Mouse (Mus musculus) cerebral cortex, adult 2 months (tissue): Measurements from ENCODE around the gene Rhobtb1.

ENCODE experiments used
- WGBS: fragments of 180-500 bp; shearing (Covaris S2); methylation state at CpG from one replicate; pipeline ENCODE4 v1.1.7; 2018; 5-methylcytosine and 5-hydroxymethylcytosine counted together

The Rhobtb1 gene

DNA sequence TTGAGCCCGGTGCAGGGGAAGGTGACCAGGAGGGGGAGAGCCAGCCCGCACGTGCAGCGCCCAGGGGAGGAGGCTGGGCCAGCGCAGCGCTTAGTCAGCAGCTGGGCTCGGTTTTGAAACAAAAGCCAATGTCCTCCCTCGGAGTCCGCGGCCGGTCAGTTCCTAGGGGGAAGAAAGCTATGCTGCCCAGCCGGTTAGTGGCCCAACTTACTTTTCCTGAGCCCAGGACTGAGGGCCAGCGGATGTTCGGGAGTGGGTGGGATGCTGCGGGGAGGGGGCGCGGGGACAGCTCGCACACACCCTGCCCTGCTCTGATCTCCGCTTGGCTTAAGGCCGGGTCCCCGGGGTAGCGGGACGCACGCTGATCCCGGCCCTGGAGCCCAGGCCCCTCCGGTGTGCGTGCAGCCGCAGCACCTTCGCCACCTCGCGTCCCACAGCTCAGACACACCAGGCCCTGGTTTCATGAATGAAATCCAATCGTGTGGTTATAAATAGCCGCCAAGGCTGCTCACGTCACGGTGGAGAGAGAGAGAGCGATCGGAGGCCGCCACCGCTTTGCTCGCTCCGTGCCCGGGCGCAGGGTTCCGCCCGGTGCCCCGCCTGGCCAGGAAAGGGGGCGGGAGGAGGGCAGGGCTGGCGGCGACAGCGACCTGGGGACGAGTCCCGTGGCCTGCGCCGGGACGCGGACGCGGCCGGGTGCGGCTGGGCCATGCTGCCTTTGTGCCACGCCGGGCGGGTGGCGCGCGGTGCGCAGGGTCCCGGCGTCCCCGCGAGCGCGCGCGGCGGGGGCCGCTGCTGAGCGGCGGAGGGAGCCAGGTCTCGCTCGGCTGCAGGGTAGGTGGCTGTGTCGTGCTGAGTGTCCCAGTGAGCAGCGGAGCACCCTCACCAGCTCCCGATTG, 61.6 kb downstream of the Rhobtb1 start, which contains the start of gene A930033H14Rik:
Gene A930033H14Rik (minus strand): TSS at position 557 of the 899 bp plus-strand sequence.
- under 1% methylated on average over 84 of the region's 84 CpGs for WGBS

DNA sequence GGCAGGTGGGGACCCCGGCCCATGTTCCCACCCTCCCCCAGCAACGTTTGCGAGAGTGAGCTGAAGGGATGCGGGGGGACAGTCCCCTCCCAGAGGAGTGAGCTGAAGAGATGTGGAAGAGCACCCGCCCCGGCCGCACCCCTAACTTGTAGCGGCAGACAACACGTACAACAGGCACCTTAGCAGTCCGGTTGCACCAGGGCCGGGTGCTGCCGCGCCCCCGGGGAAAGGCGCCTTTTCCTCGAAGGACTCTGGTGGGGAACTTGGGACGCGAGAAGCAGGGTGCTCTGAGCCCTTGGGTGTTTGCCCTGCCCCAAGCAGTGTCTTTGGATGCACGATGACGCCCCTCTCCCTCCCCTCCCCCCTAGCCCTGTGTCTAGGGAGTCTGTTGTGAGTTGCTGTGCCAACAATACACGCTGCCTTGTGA, 62.2 kb downstream of the Rhobtb1 start:
- under 1% methylated on average over 21 of the region's 21 CpGs for WGBS

DNA sequence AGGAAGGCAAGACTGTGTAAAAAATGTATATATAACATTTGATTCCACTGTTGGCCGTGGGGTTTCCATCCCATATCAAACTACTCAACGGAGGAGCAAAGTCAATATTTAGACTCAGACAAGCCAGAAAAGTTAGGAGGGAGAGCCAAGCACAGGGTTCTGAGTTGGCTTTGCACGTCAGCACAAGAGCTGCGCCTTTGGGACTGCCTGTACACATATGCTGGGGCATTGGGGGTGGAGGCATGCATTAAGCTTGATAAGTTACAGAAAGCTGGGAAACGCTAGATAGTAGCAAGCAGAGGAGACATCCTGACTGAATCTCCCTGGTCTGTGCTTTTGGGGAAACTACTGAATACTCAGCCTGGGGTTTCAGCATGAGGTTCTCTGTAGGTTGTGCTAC, 62.8 kb downstream of the Rhobtb1 start:
- 21% methylated on average over 5 of the region's 5 CpGs for WGBS

DNA sequence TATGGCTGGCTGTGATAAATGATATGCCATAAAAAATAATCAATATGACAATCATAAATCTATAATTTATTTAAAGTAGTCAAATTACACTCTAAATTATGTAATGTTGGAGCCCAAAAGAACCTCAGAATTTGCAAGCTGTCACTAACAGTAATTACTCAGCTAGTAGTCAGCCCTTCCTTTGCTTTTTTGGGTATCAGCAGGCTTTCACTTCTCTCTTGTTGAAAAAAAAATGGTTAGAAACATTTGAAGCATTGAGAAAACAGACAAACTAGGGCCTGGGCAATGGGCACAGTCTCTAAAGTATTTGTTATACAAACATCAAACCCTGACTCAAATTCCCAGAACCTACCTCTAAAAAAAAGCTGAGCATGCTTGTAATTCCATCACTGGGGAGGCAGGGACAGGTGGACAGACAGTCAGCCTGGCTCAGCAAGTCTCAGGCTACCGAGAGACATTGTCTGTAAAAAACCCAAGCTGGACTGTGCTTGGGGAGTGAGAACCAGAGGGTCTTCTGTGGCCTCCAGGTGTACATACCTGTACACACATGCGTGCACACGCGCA, 66.0 kb downstream of the Rhobtb1 start:
- WGBS = 91% methylated on average over 4 of the region's 4 CpGs

DNA sequence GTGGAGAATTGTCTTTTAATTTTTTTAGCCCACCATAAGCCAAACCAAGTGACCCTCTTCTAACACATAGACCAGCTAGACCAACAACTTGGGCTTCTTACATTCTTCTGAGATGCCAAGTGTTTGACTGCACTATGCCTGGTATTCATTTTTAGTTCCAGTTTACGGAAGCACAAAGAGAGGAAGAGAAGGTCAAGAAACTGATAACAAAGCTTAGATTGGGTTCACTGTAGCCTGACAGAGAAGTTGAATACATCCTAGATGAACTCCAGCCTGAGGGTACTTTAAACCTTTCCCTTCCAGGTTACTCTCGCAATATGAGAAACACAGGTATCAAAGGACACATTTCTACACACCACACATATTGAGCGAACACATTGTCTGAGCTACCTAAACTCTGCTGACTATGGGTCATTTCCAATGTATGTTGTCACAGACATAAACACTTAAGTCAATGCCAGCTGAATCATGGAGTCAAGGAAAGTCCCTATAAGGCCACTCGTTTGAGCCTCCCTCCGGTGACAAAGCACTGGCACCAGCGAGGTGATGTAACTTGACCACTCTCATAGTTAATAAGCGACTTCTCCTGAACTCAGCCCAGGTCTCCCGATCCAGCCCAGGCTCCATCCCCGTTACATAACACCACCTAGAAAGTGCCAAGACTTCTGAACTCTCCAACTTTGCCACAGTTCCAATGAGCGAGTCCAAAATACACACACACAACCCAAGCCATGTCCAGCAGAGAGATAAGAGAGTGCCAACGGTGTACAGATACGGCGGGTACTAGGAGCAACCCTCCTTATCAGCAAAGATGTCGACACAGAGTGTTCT, 67.4 kb downstream of the Rhobtb1 start:
- WGBS = 90% methylated on average over 14 of the region's 14 CpGs

DNA sequence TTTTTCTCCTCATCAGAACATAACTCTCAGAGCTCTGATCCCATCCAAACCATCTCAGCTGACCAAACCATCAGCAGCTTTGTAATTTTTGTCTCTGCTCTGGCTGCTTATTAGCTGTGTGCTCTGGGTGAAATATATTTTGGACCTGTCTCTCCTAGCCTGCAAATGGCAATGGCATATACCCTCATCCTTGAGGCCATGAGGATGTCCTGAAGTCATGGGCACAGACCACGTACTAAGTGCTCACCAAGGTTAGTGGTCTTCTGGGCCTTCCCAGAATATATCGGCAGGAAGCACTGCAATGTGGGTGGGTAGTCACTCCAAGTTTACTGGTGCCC, 68.0 kb downstream of the Rhobtb1 start:
- 73% methylated on average over 2 of the region's 2 CpGs for WGBS

DNA sequence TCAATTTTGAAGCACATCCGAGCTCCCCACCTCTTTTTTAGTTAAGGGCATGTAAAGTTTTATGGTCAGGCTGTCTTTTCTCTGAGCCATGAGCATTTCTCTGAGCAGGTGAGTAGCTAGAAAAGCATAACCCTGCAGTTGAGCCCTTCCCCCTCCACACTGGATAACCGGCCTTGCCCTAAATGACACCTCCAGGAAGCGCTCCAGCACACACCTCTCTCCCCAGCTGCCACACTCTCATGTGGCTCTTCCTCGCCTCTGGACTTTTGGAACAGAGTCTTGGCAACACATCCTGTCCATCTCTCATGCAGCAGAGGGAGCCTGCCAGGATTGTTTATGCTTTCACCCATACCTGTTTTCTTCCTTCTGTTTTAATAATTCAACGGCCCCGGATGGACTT, 69.1 kb downstream of the Rhobtb1 start:
- WGBS = 80% methylated on average over 6 of the region's 6 CpGs

DNA sequence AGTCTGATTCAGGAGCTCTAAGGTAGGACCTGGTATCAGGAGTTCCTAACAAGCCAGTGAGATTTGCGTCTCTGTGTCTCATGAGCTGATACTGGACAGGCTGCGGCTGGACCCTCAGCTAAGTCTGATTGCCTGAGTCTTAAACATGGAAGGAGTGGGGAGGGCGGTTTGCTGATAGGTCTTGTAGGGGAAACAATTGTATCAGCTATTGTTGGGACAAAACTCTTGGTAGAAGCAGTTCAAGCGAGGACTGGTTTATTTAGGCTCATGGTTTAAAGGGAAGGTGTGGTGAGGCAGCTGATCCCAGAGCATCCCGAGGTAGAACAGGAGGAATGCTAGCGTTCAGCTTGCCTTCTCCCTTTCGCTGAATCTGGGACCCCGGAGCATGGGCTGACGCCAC, 69.9 kb downstream of the Rhobtb1 start:
- 77% methylated on average over 9 of the region's 9 CpGs for WGBS

DNA sequence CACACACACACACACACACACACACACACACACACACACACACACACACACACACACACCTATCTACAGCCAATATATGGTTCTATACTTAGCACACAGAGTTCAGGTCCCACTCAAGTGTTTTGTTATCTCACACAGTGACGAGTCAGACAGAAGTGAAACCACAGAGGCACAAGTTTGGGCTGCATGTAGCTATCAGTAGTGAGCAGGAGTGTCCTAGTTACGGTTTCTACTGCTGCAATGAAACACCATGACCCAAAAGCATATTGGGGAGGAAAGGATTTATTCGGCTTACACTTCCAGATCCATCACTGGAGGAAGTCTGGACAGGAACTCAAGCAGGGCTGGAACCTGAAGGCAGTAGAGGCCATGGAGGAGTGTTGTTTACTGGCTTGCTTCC, 70.7 kb downstream of the Rhobtb1 start:
- 72% methylated on average over 3 of the region's 3 CpGs for WGBS

DNA sequence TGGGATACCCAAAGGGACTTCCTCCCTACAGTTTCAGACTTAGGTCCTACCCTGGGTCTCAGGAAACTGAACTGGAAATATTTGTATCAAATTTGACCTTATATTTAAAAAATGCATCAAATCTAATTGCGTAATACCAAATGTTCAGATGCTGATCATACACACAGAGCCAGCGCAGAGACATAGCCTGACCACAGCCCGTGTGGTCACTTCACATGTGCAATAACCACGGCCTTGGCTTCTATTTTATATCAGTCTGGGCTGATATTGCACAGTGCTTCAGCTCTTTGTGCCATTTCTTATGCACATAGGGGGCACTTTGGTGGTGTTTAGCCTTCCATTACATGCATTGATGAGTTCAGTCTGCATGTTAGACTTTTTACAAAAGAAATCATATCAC, 72.0 kb downstream of the Rhobtb1 start:
- 95% methylated on average over 4 of the region's 4 CpGs for WGBS

DNA sequence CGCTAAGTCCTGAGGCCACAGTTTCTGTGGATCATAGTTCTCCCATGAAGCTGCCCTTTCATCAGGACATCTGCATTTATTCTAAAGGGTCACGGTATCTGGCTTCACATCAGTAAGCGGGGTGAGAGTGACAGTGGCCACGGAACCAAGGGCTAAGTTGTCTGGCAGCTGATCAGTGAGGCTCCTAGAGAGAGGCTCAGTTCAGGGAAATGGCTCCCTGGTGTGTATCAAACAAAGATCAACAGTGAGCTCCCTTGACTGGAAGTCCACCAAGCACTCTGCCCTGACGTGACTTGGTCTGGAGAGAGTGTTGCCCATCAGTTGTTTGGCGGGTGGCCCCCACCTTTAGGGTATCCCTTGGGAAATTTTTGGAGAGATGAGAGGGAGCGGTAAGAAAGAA, 73.0 kb downstream of the Rhobtb1 start:
- WGBS = 52% methylated on average over 7 of the region's 7 CpGs

DNA sequence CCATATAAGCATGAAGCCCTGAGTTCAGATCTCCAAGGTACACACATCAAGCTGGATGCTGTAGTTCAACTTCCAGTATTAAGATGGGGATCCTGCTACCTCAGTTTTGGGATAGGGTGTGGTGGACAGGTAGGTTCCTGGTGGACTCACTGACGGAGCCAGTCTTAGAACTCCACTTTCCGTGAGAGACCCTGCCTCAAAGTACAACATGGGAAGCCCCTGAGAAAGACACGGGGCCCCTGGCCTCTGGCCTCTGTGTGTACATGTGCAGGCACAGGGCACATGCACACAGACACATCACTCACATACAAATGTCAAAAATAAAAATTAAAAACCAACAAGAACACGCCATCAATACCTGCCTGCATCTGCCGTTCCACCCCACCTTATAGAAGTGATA, 74.2 kb downstream of the Rhobtb1 start:
- WGBS = 96% methylated on average over 5 of the region's 5 CpGs

DNA sequence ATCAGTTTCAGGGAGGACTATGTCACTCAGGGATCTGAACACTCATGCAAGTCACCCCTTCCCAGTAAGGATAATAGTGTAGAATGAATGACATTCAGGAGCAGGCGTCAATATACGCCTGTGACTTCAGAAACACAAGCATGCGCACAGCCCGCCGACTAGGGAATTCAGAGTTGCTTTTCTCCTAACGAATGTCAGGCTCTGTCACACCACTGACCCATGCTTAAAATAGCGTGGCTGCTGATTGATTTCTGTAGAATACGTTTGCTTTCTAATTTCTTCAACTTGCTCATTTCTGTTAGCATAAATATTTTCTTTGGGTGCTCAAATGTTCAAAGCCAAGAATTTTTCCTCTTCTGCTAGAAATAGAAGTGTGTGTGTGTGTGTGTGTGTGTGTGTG, 74.7 kb downstream of the Rhobtb1 start:
- WGBS = 76% methylated on average over 8 of the region's 8 CpGs

DNA sequence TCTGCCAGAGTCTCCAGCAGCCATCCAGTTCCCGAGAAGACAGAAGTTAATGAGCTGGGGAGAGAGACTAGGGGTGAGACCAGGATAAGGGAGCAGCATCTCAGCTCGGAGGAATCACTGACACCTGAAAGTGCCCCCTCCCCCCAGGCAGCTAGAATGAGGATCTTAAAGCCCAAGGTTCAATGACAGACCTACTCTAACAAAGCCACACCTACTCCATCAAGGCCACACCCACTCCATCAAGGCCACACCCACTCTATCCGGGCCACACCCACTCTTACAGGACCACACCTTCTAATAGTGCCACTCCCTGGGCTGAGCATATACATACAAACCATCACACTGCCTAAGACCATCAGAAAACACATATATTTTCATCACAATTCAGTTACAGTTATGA, 86.0 kb downstream of the Rhobtb1 start:
- 60% methylated on average over 3 of the region's 3 CpGs for WGBS

DNA sequence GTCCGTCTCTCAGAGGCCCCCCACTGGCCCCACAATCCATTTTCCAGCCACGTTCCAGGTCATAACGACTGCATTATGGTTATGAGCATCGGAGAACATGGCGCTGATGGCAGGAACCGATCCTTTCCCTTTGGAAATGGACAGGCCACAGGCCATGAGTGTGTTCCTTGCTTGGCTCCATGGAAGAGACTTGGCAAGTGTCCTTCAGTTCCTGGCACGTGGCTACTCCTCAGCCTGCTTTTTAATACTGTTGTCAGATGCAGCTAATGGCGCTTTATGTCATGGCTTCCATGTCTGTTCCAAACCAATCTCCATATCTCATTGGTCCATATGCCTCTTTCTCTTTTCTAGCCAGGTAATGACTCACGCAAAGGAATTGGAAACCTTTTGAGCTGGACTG, 86.5 kb downstream of the Rhobtb1 start:
- WGBS = 89% methylated on average over 9 of the region's 9 CpGs

DNA sequence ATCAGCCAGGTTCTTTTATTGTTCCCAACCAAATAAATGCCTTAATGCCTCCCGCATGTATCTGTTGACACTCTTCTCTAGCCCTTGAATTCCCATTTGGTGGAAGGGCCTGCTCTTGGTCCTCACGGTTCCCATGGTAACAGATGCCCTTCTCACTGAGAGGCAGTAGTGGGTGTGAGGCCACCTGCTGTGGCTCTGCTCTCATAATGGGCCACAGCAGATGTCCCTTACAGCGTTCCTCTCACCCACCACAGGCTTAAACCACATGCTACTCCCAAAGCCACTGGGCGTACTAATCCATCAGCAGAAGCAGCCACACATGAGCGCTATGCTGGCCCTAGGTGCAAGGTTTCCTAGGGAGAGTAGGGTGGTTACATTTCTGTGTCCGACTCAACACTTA, 87.1 kb downstream of the Rhobtb1 start:
- 72% methylated on average over 6 of the region's 6 CpGs for WGBS

DNA sequence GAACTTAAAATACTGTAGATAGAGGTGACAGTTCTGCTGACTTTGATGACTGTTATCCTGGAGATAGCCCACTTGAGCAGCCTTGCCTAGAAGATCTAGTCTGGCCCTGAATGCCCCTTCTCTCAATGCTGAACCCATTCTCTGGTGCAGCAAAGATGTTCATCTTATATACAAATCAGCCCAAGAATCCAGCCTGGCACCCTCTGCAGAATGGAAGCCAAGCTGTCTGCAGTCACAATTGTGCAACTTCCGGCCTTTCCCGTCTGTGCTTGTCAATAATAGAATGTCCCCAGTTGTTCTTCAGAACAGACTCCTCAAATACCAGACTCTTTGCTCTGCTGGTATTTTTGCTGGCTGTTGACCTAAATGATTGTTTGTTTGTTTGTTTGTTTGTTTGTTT, 89.3 kb downstream of the Rhobtb1 start:
- WGBS = 49% methylated on average over 2 of the region's 2 CpGs

DNA sequence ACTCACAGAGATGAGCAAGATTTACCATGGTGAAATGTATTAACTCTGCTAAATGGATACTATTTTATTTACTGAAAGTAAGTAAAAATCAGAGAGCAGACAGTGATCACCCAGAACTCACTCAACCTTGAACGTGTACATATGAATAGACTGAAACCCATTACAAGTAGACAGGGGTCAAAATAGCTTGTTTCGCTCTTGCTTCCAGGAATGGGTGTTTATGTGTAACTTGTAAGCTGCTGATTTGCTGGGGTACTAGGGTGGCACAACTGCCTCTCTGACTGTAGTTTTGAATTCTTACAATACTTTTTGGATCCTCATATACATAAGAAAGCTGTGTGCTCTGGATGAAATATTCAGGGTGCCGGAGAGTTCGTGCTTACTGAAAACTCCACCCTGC, 93.9 kb downstream of the Rhobtb1 start:
- 87% methylated on average over 4 of the region's 4 CpGs for WGBS

DNA sequence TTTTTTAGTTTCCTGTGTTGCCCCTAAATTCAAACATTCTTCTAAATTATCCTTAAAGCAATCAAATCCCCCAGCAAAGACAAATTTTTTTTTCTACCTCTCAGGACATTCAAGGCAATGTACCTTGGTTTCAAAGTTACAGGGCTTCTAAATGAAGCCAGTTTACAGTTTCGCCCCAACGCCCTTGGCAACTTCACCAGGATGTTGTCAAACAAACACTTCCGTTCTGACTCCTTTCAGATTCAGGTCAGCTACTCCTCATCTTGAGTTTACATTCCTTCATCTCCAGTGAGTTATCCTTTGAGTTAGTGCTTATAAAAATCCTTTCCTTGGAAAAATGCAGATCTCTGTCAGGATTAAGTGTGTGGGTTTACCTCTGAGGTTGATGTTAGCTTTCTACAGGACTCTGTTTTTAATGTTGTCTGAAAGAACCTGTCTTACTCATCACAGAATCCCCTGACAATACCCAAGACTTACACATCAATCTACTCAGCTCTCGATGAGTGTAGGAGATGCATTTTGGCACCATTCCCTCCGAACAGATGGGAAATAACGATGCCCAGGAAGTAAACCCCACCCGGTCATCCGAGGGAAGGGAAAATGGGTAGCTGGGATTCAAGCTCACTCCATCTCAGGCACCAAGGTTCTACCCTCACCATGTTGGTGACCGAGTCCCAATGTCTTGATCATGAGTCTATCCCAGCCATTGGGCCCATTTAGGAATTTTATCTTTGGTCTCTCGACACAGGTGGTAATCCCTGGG, 94.9 kb downstream of the Rhobtb1 start:
- 71% methylated on average over 10 of the region's 10 CpGs for WGBS

DNA sequence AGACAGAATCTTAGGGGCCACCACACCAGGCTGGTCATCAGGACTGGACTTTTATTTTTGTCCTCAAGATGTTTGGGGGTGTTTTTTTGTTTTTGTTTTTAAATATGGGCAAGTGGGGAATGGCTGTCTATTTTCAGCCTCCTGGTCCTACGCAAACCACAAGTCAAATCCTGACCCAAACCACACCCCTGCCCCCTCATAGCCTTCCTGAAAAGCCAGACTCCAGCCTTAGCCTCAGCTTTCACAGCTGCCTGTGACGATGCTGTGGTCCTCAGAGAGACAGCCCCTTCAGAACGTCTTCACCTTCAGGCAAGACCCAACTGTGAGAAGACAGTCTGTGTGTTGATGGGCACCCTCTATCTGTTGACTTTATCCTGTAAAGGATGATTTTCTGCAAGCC, 95.5 kb downstream of the Rhobtb1 start:
- WGBS = 76% methylated on average over 3 of the region's 3 CpGs

DNA sequence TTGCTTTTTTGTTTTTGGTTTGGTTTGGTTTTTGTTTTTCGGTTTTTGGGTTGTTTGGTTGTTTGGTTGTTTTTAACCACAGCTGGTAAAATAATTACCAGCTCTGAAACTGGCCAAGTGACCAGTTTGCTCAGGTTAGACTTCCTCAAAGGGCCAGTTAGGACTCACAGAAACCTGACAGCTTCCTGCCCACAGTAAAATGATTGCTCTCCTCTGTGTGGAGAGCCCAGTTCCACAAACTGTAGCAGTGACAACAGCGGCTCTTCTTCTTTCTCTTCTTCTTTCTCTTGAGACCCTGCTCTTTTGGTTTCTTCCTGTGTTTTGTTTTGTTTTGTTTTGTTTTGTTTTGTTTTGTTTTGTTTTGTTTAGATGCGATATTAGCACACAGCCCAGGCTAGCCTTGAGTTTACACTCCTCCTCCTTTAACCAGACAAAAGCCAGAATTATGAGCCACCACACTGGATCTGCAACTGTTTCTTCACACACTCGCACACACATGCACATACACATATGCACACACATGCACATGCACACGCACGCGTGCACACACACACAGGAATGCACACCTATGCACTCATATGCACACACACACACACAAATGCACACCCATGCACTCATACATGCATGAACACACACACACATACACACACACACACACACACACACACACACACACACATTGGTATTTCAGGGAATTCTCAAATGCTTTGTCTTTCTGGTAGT, 96.2 kb downstream of the Rhobtb1 start:
- WGBS = 93% methylated on average over 7 of the region's 7 CpGs
